Mouse (Mus musculus): ENCODE measurements around the gene Ak2. TPM values are rescaled to one million over a fixed set of nuclear protein-coding genes. Genes with fewer than 3 reads are reported as not detected.

The Ak2 gene
- total and polyA plus RNA-seq, 3 experiments: 269 to 363 (median 280) TPM

DNA sequence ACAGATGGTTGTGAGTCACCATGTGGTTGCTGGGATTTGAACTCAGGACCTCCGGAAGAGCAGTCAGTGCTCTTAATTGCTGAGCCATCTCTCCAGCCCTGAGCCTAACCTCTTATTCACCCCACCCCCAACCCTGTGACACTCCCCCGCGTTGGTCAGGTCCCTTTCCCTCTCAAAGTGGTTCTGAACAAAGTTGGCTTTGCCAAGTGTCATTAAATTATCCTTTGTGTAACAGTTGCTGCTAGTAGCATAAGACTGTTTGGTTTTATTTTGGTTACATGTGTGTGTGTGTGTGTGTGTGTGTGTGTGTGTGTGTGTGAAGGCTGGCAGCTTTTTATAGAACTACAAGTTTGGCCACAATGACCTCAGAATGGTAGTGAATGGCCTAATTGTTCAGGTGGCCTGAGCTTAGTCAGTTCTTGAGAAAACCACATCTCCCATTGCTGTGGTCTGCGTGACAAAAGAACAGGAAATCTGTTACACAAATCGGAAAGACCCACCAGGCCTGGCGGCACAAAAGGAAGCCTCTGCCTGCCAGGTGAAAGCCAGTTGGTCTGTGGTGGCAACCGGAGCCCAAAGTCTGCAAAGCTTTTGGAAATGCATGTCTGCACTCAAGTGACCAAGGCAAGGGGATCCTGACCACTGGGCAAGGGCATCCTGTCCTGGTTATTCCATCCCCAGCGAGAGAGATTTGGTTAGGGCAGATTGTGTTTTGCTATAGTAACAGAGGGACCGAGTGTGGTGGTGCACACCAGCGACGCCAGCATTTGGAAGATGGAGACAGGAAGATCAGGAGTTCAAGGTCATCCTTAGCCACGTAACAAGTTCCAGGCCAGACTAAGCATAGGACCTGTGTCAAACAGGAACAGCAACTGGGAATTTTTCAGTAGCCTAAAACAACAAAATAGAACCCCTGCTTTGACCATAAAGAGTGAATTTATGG, 10.6 kb upstream of the Ak2 start (continued):
- no peak for TF ChIP-seq USF2 (conservative IDR thresholded peaks at IDR 0.05; ENCODE audit: low read depth, low read length)

- dilution Hi-C loops (cut with MboI; ENCODE audit: extremely low pct_ligation_motif_present, extremely low pct_unique_long_range_greater_than_20kb, low sequenced_read_pairs) (no loop called here), in situ Hi-C loops (cut with MboI; ENCODE audit: low pct_ligation_motif_present, low pct_unique_long_range_greater_than_20kb, low sequenced_read_pairs) (no loop called here)
- H3K4me3 ChIP-seq (replicated peaks in 1 of 3; ENCODE audit: low read depth in 2 of 3, low read length in 2 of 3, poor library complexity in 1 of 3): no peak overlapping the region
- 0 out of 2 replicates have a peak overlapping the region, but pooled peaks have one; percentile 38 for H3K27ac ChIP-seq (ENCODE audit: insufficient read depth, low read depth)
- peaks cover 4% of the 10 kb centered on the region for H3K9me3 ChIP-seq (replicated peaks; ENCODE audit: low read length)
- H3K9ac ChIP-seq (ENCODE audit: insufficient read depth, low read depth): no peak overlapping the region
- TF ChIP-seq USF2 (conservative IDR thresholded peaks at IDR 0.05; ENCODE audit: low read depth, low read length) (peak; percentile 41), IRF4 (IDR thresholded peaks at IDR 0.05; ENCODE audit: low read depth, low read length) (no peak), USF1 (IDR thresholded peaks at IDR 0.05; ENCODE audit: low read depth, low read length) (peak; percentile 51)
- DNase-seq (ENCODE audit: extremely low read depth): no peak
- H3K36me3 ChIP-seq (replicated peaks in 1 of 2; ENCODE audit: control insufficient read depth in 1 of 2, insufficient read depth in 1 of 2, low read length in 1 of 2): no peaks in the 10 kb centered on the region
- H3K4me1 ChIP-seq (ENCODE audit: control insufficient read depth in 1 of 2, insufficient read depth in 2 of 2): peaks cover 16 to 37% of the 10 kb centered on the region in 2 experiments
- H3K4me2 ChIP-seq (ENCODE audit: insufficient read depth, low read depth, poor library complexity, severe bottlenecking): peak overlapping the region; percentile 9
- H3K27me3 ChIP-seq (replicated peaks): peaks cover 5% of the 10 kb centered on the region
- no peaks in the 10 kb centered on the region for H3K79me2 ChIP-seq (replicated peaks; ENCODE audit: control insufficient read depth, extremely low read depth, insufficient read depth, poor library complexity, severe bottlenecking)
Observed at GRCm38 (mm10) chr4:128981833-128982180, 10.0 kb upstream of the Ak2 start.

- Histone ChIP-seq H3K79me2 (replicated peaks; ENCODE audit: control insufficient read depth, extremely low read depth, insufficient read depth, poor library complexity, severe bottlenecking) (no peaks in the 10 kb centered on the region), H3K27me3 (replicated peaks) (peaks cover 6% of the 10 kb centered on the region), H3K4me2 (ENCODE audit: insufficient read depth, low read depth, poor library complexity, severe bottlenecking) (no peak overlapping the region), H3K4me1 (ENCODE audit: control insufficient read depth in 1 of 2, insufficient read depth in 2 of 2) (peaks cover 16 to 37% of the 10 kb centered on the region in 2 experiments), H3K27ac (ENCODE audit: insufficient read depth, low read depth) (no peak overlapping the region), H3K9me3 (replicated peaks; ENCODE audit: low read length) (peaks cover 4% of the 10 kb centered on the region), H3K36me3 (replicated peaks in 1 of 2; ENCODE audit: control insufficient read depth in 1 of 2, insufficient read depth in 1 of 2, low read length in 1 of 2) (no peaks in the 10 kb centered on the region), H3K9ac (ENCODE audit: insufficient read depth, low read depth) (no peak overlapping the region), H3K4me3 (replicated peaks in 1 of 3; ENCODE audit: low read depth in 2 of 3, low read length in 2 of 3, poor library complexity in 1 of 3) (no peak overlapping the region)
- no peak for DNase-seq (ENCODE audit: extremely low read depth)
- dilution Hi-C loops (cut with MboI; ENCODE audit: extremely low pct_ligation_motif_present, extremely low pct_unique_long_range_greater_than_20kb, low sequenced_read_pairs): no loop called here
- no peak for TF ChIP-seq USF2 (conservative IDR thresholded peaks at IDR 0.05; ENCODE audit: low read depth, low read length)
- TF ChIP-seq POLR2A (IDR thresholded peaks at IDR 0.05; ENCODE audit: low read depth, low read length): no peak
- TF ChIP-seq USF1 (IDR thresholded peaks at IDR 0.05; ENCODE audit: low read depth, low read length): no peak
- TF ChIP-seq ETS1 (conservative IDR thresholded peaks at IDR 0.05; ENCODE audit: low read depth, low read length): no peak
- no peak for TF ChIP-seq IRF4 (IDR thresholded peaks at IDR 0.05; ENCODE audit: low read depth, low read length)
- TF ChIP-seq MAX (IDR thresholded peaks at IDR 0.05; ENCODE audit: low read length): no peak
- no peak for TF ChIP-seq BHLHE40 (IDR thresholded peaks at IDR 0.05; ENCODE audit: low read depth, low read length)
- TF ChIP-seq TCF12 (IDR thresholded peaks at IDR 0.05; ENCODE audit: low read depth, low read length): no peak
- no peak for TF ChIP-seq MXI1 (IDR thresholded peaks at IDR 0.05; ENCODE audit: low read depth, low read length)
- no peak for TF ChIP-seq NELFE (IDR thresholded peaks at IDR 0.05; ENCODE audit: low read depth, low read length)
- no peak for TF ChIP-seq E2F4 (IDR thresholded peaks at IDR 0.05; ENCODE audit: insufficient replicate concordance, low read depth, low read length)
- in situ Hi-C loops (cut with MboI; ENCODE audit: low pct_ligation_motif_present, low pct_unique_long_range_greater_than_20kb, low sequenced_read_pairs): no loop called here
Observed at GRCm38 (mm10) chr4:128983151-128983550, 8.6 kb upstream of the Ak2 start.

Measured in CH12.LX (cell line).